Mouse (Mus musculus): ENCODE results near the gene Pxk. TPM values are rescaled to one million over a fixed set of nuclear protein-coding genes. Genes with fewer than 3 reads are reported as not detected.
"Not testable (repeated sequence)": the region's sequence is repeated elsewhere in the genome, so short reads cannot be mapped to it uniquely, and the experiment has no call there.

Gene Pxk
- total and polyA plus RNA-seq, 2 experiments from 2014 or later, result 36.0 to 45.1 TPM

DNA sequence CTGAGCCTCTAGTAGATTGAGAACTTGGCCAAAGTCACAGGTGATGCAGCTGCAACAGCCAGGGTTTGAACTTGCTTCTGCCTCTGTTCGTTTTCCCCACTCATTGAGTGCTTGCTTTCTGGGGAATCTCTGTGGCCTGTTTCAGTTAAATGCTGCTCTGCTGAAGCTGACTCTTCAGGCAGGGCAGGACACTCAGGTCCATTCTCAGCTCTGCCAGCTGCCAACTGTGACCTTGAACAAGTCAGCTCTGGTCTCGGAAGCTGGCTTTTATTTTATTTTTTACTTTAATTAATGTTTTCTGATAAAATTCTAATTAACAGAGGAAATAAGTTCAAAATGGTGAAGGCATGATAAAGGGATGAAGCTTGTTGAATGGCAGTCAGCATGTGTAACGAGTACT lies 60.7 kb downstream of the Pxk start:
- no peak overlapping the region for H3K4me3 ChIP-seq (ENCODE audit: low read depth, low read length)
- H3K4me1 ChIP-seq (ENCODE audit: insufficient read depth), result no peaks in the 10 kb centered on the region
- H3K27ac ChIP-seq (ENCODE audit: low read depth, low read length), result no peak overlapping the region
- WGBS, result 64% methylated on average over 3 of the region's 3 CpGs
- DNase-seq (no peak), ATAC-seq (no peak)
- no peak for TF ChIP-seq CTCF (IDR thresholded peaks at IDR 0.05; ENCODE audit: low read depth)
- H3K4me2 ChIP-seq (ENCODE audit: low read depth), result no peak overlapping the region
- no peaks in the 10 kb centered on the region for H3K27me3 ChIP-seq (ENCODE audit: insufficient read depth, low read length)
- no peaks in the 10 kb centered on the region for H3K9me3 ChIP-seq (ENCODE audit: low read length)
- H3K9ac ChIP-seq, result no peak overlapping the region
- peaks cover 51% of the 10 kb centered on the region for H3K36me3 ChIP-seq (ENCODE audit: insufficient read depth)

- Histone ChIP-seq H3K9me3 (ENCODE audit: low read length) (no peaks in the 10 kb centered on the region), H3K36me3 (ENCODE audit: insufficient read depth) (peaks cover 50% of the 10 kb centered on the region), H3K4me1 (ENCODE audit: insufficient read depth) (no peaks in the 10 kb centered on the region), H3K4me2 (ENCODE audit: low read depth) (no peak overlapping the region), H3K9ac (no peak overlapping the region), H3K27ac (ENCODE audit: low read depth, low read length) (no peak overlapping the region), H3K27me3 (ENCODE audit: insufficient read depth, low read length) (no peaks in the 10 kb centered on the region), H3K4me3 (ENCODE audit: low read depth, low read length) (no peak overlapping the region)
- DNase-seq (no peak), ATAC-seq (no peak)
- no peak for TF ChIP-seq CTCF (IDR thresholded peaks at IDR 0.05; ENCODE audit: low read depth)
- 72% methylated on average over 3 of the region's 3 CpGs for WGBS
Measured at GRCm38 (mm10) chr14:8159141-8159540, 61.1 kb downstream of the Pxk start.

DNA sequence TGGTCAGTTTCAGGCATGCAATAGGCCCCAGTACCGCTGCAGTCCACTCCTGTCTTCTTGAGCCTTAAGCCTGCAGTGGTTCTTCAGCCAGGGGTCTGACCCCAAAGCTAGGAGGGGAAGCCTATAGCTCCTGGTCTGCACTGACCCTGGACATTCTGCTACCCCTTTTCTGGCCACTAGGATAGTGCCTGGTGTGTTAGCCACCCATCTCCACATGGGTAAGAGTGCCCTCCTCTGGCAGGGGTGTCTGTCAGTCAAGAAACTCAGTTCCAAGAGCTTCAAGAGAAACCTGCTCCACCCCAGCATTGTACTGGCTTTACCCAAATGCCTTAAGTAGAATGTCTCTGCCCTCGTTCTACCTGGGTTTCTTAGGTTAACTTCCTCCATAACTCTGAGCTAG lies 63.8 kb downstream of the Pxk start:
- WGBS, result 88% methylated on average over 2 of the region's 2 CpGs
- no peaks in the 10 kb centered on the region for H3K27me3 ChIP-seq (ENCODE audit: insufficient read depth, low read length)
- no peaks in the 10 kb centered on the region for H3K4me1 ChIP-seq (ENCODE audit: insufficient read depth)
- ATAC-seq (no peak), DNase-seq (no peak)
- no peak overlapping the region for H3K27ac ChIP-seq (ENCODE audit: low read depth, low read length)
- H3K36me3 ChIP-seq (ENCODE audit: insufficient read depth), result peaks cover 65% of the 10 kb centered on the region
- H3K9me3 ChIP-seq (ENCODE audit: low read length), result no peaks in the 10 kb centered on the region
- H3K9ac ChIP-seq, result no peak overlapping the region
- TF ChIP-seq CTCF (IDR thresholded peaks at IDR 0.05; ENCODE audit: low read depth), result peak; percentile 44
- no peak overlapping the region for H3K4me2 ChIP-seq (ENCODE audit: low read depth)
- no peak overlapping the region for H3K4me3 ChIP-seq (ENCODE audit: low read depth, low read length)

DNA sequence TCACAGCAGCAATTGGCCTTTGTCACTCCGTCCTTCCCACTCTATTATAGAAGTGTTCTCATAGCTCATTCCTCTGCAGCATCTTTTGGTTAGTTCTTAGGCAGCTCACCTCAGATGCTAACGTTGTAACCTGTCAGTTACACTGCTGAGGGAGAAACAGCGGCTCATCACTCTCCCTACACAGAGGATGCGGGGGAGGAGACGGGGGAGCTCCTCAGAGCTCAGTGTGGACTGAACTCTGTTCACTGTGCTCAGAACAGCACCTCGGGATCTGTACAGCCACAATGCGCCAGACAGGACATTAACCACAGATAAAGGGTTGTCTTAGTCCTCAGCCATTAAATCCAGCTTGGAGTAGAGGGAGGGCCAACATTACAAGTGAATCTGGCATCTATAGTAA lies 66.5 kb downstream of the Pxk start:
- Histone ChIP-seq H3K4me2 (ENCODE audit: low read depth) (no peak overlapping the region), H3K9ac (no peak overlapping the region), H3K4me3 (ENCODE audit: low read depth, low read length) (no peak overlapping the region), H3K9me3 (ENCODE audit: low read length) (no peaks in the 10 kb centered on the region), H3K36me3 (ENCODE audit: insufficient read depth) (peaks cover 84% of the 10 kb centered on the region), H3K27me3 (ENCODE audit: insufficient read depth, low read length) (no peaks in the 10 kb centered on the region), H3K27ac (ENCODE audit: low read depth, low read length) (no peak overlapping the region), H3K4me1 (ENCODE audit: insufficient read depth) (no peaks in the 10 kb centered on the region)
- WGBS, result 86% methylated on average over 7 of the region's 7 CpGs
- DNase-seq (no peak), ATAC-seq (no peak)
- TF ChIP-seq CTCF (IDR thresholded peaks at IDR 0.05; ENCODE audit: low read depth), result no peak

- TF ChIP-seq CTCF (IDR thresholded peaks at IDR 0.05; ENCODE audit: low read depth), result peak; percentile 7; the same call in 1 of the 2 replicates
- H3K36me3 ChIP-seq (ENCODE audit: insufficient read depth), result peaks cover 30% of the 10 kb centered on the region
- peak; percentile 99 for ATAC-seq
- H3K9me3 ChIP-seq (ENCODE audit: low read length), result no peaks in the 10 kb centered on the region
- H3K4me3 ChIP-seq (ENCODE audit: low read depth, low read length), result peak within 1 kb of the TSS; percentile 93
- 2% methylated on average over 64 of the region's 64 CpGs for WGBS
- H3K27ac ChIP-seq (ENCODE audit: low read depth, low read length), result peak within 1 kb of the TSS; percentile 80
- DNase-seq, result peak; percentile 98
- H3K4me1 ChIP-seq (ENCODE audit: insufficient read depth), result peaks cover 7% of the 10 kb centered on the region
- H3K9ac ChIP-seq, result peak within 1 kb of the TSS; percentile 91
- peak within 1 kb of the TSS; percentile 86 for H3K4me2 ChIP-seq (ENCODE audit: low read depth)
- no peaks in the 10 kb centered on the region for H3K27me3 ChIP-seq (ENCODE audit: insufficient read depth, low read length)
Measured at GRCm38 (mm10) chr14:8172507-8173410, 74.7 kb downstream of the Pxk start, which contains the start of gene Pdhb. TSS of gene Pdhb (minus strand) at chr14:8173025.

- 21% methylated on average over 5 of the region's 7 CpGs for WGBS
- H3K9me3 ChIP-seq (ENCODE audit: low read length); H3K4me1 ChIP-seq (ENCODE audit: insufficient read depth); H3K27me3 ChIP-seq (ENCODE audit: insufficient read depth, low read length); ATAC-seq; DNase-seq: not testable (repeated sequence)
- peak; percentile 44 for TF ChIP-seq CTCF (IDR thresholded peaks at IDR 0.05; ENCODE audit: low read depth)
- peak overlapping the region; percentile 93 for H3K4me3 ChIP-seq (ENCODE audit: low read depth, low read length)
- H3K9ac ChIP-seq, result peak overlapping the region; percentile 58
- peak overlapping the region; percentile 80 for H3K27ac ChIP-seq (ENCODE audit: low read depth, low read length)
- peaks cover 21% of the 10 kb centered on the region for H3K36me3 ChIP-seq (ENCODE audit: insufficient read depth)
- H3K4me2 ChIP-seq (ENCODE audit: low read depth), result peak overlapping the region; percentile 86
Measured at GRCm38 (mm10) chr14:8173542-8174250, 75.7 kb downstream of the Pxk start.

GRCm38 (mm10) chr14:8174634-8175033 lies 76.6 kb downstream of the Pxk start:
- H3K36me3 ChIP-seq (ENCODE audit: insufficient read depth), result peaks cover 12% of the 10 kb centered on the region; the same call in 1 of the 2 replicates
- no peaks in the 10 kb centered on the region for H3K27me3 ChIP-seq (ENCODE audit: insufficient read depth, low read length)
- H3K27ac ChIP-seq (ENCODE audit: low read depth, low read length), result no peak overlapping the region
- H3K9ac ChIP-seq, result no peak overlapping the region
- DNase-seq (no peak), ATAC-seq (no peak)
- WGBS, result 86% methylated on average over 5 of the region's 5 CpGs
- H3K4me3 ChIP-seq (ENCODE audit: low read depth, low read length), result no peak overlapping the region
- peaks cover 7% of the 10 kb centered on the region for H3K4me1 ChIP-seq (ENCODE audit: insufficient read depth)
- no peak overlapping the region for H3K4me2 ChIP-seq (ENCODE audit: low read depth)
- no peaks in the 10 kb centered on the region for H3K9me3 ChIP-seq (ENCODE audit: low read length)
- TF ChIP-seq CTCF (IDR thresholded peaks at IDR 0.05; ENCODE audit: low read depth), result no peak

All from forebrain, postnatal 0 days (tissue).